Mouse (Mus musculus) adrenal gland, postnatal 36 days (tissue): ENCODE measurements at regions not wholly inside any gene's neighbourhood (a gene's known extent, or its start where the extent isn't known, plus 50 kb on each side); places are given as distances from the start of the nearest gene placed in this dataset.

Source experiments
- DNase-seq, 2 experiments: peaks; one replicate each; pipeline ENCODE4 v3.0.0; 2021; ENCODE audit warnings: mixed read lengths in 1 of 2

- DNase-seq, result no peak
These were observed 574.6 kb downstream of the Stpg2 start for GRCm38 (mm10) chr3:139780054-139780453.

- DNase-seq, result no peak
These were observed 577.9 kb downstream of the Stpg2 start for GRCm38 (mm10) chr3:139783406-139783805.

- no peak for DNase-seq
These were observed 581.0 kb downstream of the Stpg2 start for GRCm38 (mm10) chr3:139786510-139786909.

- no peak for DNase-seq
These were observed 583.4 kb downstream of the Stpg2 start for GRCm38 (mm10) chr3:139788854-139789253.

GRCm38 (mm10) chr3:139796685-139797084, 591.2 kb downstream of the Stpg2 start:
- no peak for DNase-seq

- no peak for DNase-seq
These were observed 593.6 kb downstream of the Stpg2 start for GRCm38 (mm10) chr3:139799059-139799458.

GRCm38 (mm10) chr3:139802716-139803710, 597.5 kb downstream of the Stpg2 start:
- peak in 1 of 2 experiments; percentile 3 for DNase-seq

GRCm38 (mm10) chr3:139828014-139828413, 622.5 kb downstream of the Stpg2 start:
- no peak for DNase-seq

- no peak for DNase-seq
These were observed 623.1 kb downstream of the Stpg2 start for GRCm38 (mm10) chr3:139828581-139828980.

GRCm38 (mm10) chr3:139832599-139832998, 627.1 kb downstream of the Stpg2 start:
- DNase-seq, result no peak

- DNase-seq, result no peak
These were observed 636.5 kb downstream of the Stpg2 start for GRCm38 (mm10) chr3:139842015-139842414.

GRCm38 (mm10) chr3:139842988-139843605, 637.6 kb downstream of the Stpg2 start:
- DNase-seq, result no peak

- no peak for DNase-seq
These were observed 638.9 kb downstream of the Stpg2 start for GRCm38 (mm10) chr3:139844443-139844842.

GRCm38 (mm10) chr3:139847826-139848225, 642.3 kb downstream of the Stpg2 start:
- no peak for DNase-seq

- DNase-seq, result no peak
These were observed 654.6 kb downstream of the Stpg2 start for GRCm38 (mm10) chr3:139859966-139860635.

- no peak for DNase-seq
These were observed 655.4 kb downstream of the Stpg2 start for GRCm38 (mm10) chr3:139860831-139861371.

GRCm38 (mm10) chr3:139866329-139866728, 660.8 kb downstream of the Stpg2 start:
- no peak for DNase-seq

- peak; percentile 0 to 7 for DNase-seq
These were observed 661.5 kb downstream of the Stpg2 start for GRCm38 (mm10) chr3:139867030-139867429.

- peak; percentile 1 to 7 for DNase-seq
These were observed 662.0 kb downstream of the Stpg2 start for GRCm38 (mm10) chr3:139867499-139867898.

GRCm38 (mm10) chr3:139869779-139870178, 664.3 kb downstream of the Stpg2 start:
- DNase-seq, result no peak

GRCm38 (mm10) chr3:139885942-139886860, 680.7 kb downstream of the Stpg2 start:
- DNase-seq, result no peak
